Mouse (Mus musculus): Measurements from ENCODE around the gene Lrrc8c. TPM values are rescaled to one million over a fixed set of nuclear protein-coding genes. Genes with fewer than 3 reads are reported as not detected.

The Lrrc8c gene
- polyA plus RNA-seq, 1 experiment from 2014 or later = 10.1 TPM

GRCm38 (mm10) chr5:105498429-105499000 lies 20.7 kb upstream of the Lrrc8c start:
- H3K9me3 ChIP-seq (ENCODE audit: control insufficient read depth, low read length) = no peaks in the 10 kb centered on the region; the same call in 1 of the 2 replicates
- H3K27me3 ChIP-seq (ENCODE audit: control insufficient read depth, insufficient read depth, low read length) = no peaks in the 10 kb centered on the region
- H3K9ac ChIP-seq (ENCODE audit: low read length) = no peak overlapping the region
- peaks cover 19% of the 10 kb centered on the region for H3K4me1 ChIP-seq (replicated peaks; ENCODE audit: control insufficient read depth, insufficient read depth, low read length)
- H3K4me2 ChIP-seq (ENCODE audit: low read depth, low read length, severe bottlenecking) = no peak overlapping the region
- H3K27ac ChIP-seq (ENCODE audit: low read depth, low read length) = no peak overlapping the region
- WGBS = 37% methylated on average over 4 of the region's 4 CpGs
- DNase-seq (ENCODE audit: low spot score) (no peak), ATAC-seq (replicated peaks; ENCODE audit: low FRiP score) (no peak)
- H3K36me3 ChIP-seq (ENCODE audit: control insufficient read depth, insufficient read depth, low read length) = no peaks in the 10 kb centered on the region
- H3K4me3 ChIP-seq (ENCODE audit: low read depth, low read length) = no peak overlapping the region

GRCm38 (mm10) chr5:105499396-105499795 lies 19.8 kb upstream of the Lrrc8c start:
- H3K36me3 ChIP-seq (ENCODE audit: control insufficient read depth, insufficient read depth, low read length) = no peaks in the 10 kb centered on the region
- ATAC-seq (replicated peaks; ENCODE audit: low FRiP score) = no peak
- H3K9ac ChIP-seq (ENCODE audit: low read length) = no peak overlapping the region
- no peak overlapping the region for H3K27ac ChIP-seq (ENCODE audit: low read depth, low read length)
- no peaks in the 10 kb centered on the region for H3K27me3 ChIP-seq (ENCODE audit: control insufficient read depth, insufficient read depth, low read length)
- no peak overlapping the region for H3K4me3 ChIP-seq (ENCODE audit: low read depth, low read length)
- H3K4me1 ChIP-seq (replicated peaks; ENCODE audit: control insufficient read depth, insufficient read depth, low read length) = peaks cover 18% of the 10 kb centered on the region
- 73% methylated on average over 1 of the region's 1 CpGs for WGBS
- no peak overlapping the region for H3K4me2 ChIP-seq (ENCODE audit: low read depth, low read length, severe bottlenecking)
- H3K9me3 ChIP-seq (ENCODE audit: control insufficient read depth, low read length) = no peaks in the 10 kb centered on the region; the same call in 1 of the 2 replicates
- DNase-seq (ENCODE audit: low spot score) = no peak

GRCm38 (mm10) chr5:105500132-105501121 lies 18.8 kb upstream of the Lrrc8c start:
- Histone ChIP-seq H3K4me3 (ENCODE audit: low read depth, low read length) (no peak overlapping the region), H3K4me1 (replicated peaks; ENCODE audit: control insufficient read depth, insufficient read depth, low read length) (peaks cover 14% of the 10 kb centered on the region), H3K9ac (ENCODE audit: low read length) (no peak overlapping the region), H3K4me2 (ENCODE audit: low read depth, low read length, severe bottlenecking) (no peak overlapping the region), H3K36me3 (ENCODE audit: control insufficient read depth, insufficient read depth, low read length) (no peaks in the 10 kb centered on the region), H3K27me3 (ENCODE audit: control insufficient read depth, insufficient read depth, low read length) (no peaks in the 10 kb centered on the region), H3K27ac (ENCODE audit: low read depth, low read length) (no peak overlapping the region), H3K9me3 (ENCODE audit: control insufficient read depth, low read length) (no peaks in the 10 kb centered on the region; the same call in 1 of the 2 replicates)
- WGBS = 44% methylated on average over 12 of the region's 12 CpGs
- DNase-seq (ENCODE audit: low spot score) (peak; percentile 53), ATAC-seq (replicated peaks; ENCODE audit: low FRiP score) (0 out of 2 replicates have a peak, but pooled peaks have one; percentile 14)

GRCm38 (mm10) chr5:105501136-105501535 lies 18.1 kb upstream of the Lrrc8c start:
- peaks cover 10% of the 10 kb centered on the region; the same call in 1 of the 2 replicates for H3K4me1 ChIP-seq (replicated peaks; ENCODE audit: control insufficient read depth, insufficient read depth, low read length)
- WGBS = 84% methylated on average over 3 of the region's 3 CpGs
- ATAC-seq (replicated peaks; ENCODE audit: low FRiP score) (no peak), DNase-seq (ENCODE audit: low spot score) (no peak)
- H3K4me3 ChIP-seq (ENCODE audit: low read depth, low read length) = no peak overlapping the region
- no peak overlapping the region for H3K27ac ChIP-seq (ENCODE audit: low read depth, low read length)
- no peaks in the 10 kb centered on the region for H3K27me3 ChIP-seq (ENCODE audit: control insufficient read depth, insufficient read depth, low read length)
- H3K36me3 ChIP-seq (ENCODE audit: control insufficient read depth, insufficient read depth, low read length) = no peaks in the 10 kb centered on the region
- H3K9ac ChIP-seq (ENCODE audit: low read length) = no peak overlapping the region
- no peaks in the 10 kb centered on the region; the same call in 1 of the 2 replicates for H3K9me3 ChIP-seq (ENCODE audit: control insufficient read depth, low read length)
- H3K4me2 ChIP-seq (ENCODE audit: low read depth, low read length, severe bottlenecking) = no peak overlapping the region

GRCm38 (mm10) chr5:105508813-105509212 lies 10.4 kb upstream of the Lrrc8c start:
- H3K4me2 ChIP-seq (ENCODE audit: low read depth, low read length, severe bottlenecking) = no peak overlapping the region
- no peak for ATAC-seq (replicated peaks; ENCODE audit: low FRiP score)

GRCm38 (mm10) chr5:105512297-105512696 lies 6.9 kb upstream of the Lrrc8c start:
- Histone ChIP-seq H3K9me3 (ENCODE audit: control insufficient read depth, low read length) (no peaks in the 10 kb centered on the region), H3K27me3 (ENCODE audit: control insufficient read depth, insufficient read depth, low read length) (0 out of 2 replicates have a peak, but pooled peaks cover under 1% of the 10 kb centered on the region), H3K4me1 (replicated peaks; ENCODE audit: control insufficient read depth, insufficient read depth, low read length) (no peaks in the 10 kb centered on the region), H3K36me3 (ENCODE audit: control insufficient read depth, insufficient read depth, low read length) (no peaks in the 10 kb centered on the region), H3K4me2 (ENCODE audit: low read depth, low read length, severe bottlenecking) (no peak overlapping the region), H3K4me3 (ENCODE audit: low read depth, low read length) (no peak overlapping the region), H3K27ac (ENCODE audit: low read depth, low read length) (no peak overlapping the region), H3K9ac (ENCODE audit: low read length) (no peak overlapping the region)
- WGBS = 70% methylated on average over 4 of the region's 4 CpGs
- no peak for DNase-seq (ENCODE audit: low spot score)
- ATAC-seq (replicated peaks; ENCODE audit: low FRiP score) = no peak

More at GRCm38 (mm10) chr5:105508813-105509212, 10.4 kb upstream of the Lrrc8c start:
- DNase-seq (ENCODE audit: low spot score) = peak; percentile 20
- no peak overlapping the region for H3K9ac ChIP-seq (ENCODE audit: low read length)
- no peaks in the 10 kb centered on the region for H3K36me3 ChIP-seq (ENCODE audit: control insufficient read depth, insufficient read depth, low read length)
- H3K27ac ChIP-seq (ENCODE audit: low read depth, low read length) = no peak overlapping the region
- no peaks in the 10 kb centered on the region for H3K9me3 ChIP-seq (ENCODE audit: control insufficient read depth, low read length)
- H3K4me1 ChIP-seq (replicated peaks; ENCODE audit: control insufficient read depth, insufficient read depth, low read length) = no peaks in the 10 kb centered on the region
- WGBS = 89% methylated on average over 6 of the region's 6 CpGs
- H3K27me3 ChIP-seq (ENCODE audit: control insufficient read depth, insufficient read depth, low read length) = no peaks in the 10 kb centered on the region
- no peak overlapping the region for H3K4me3 ChIP-seq (ENCODE audit: low read depth, low read length)

- Histone ChIP-seq H3K9ac (ENCODE audit: low read length) (no peak overlapping the region), H3K9me3 (ENCODE audit: control insufficient read depth, low read length) (no peaks in the 10 kb centered on the region), H3K27me3 (ENCODE audit: control insufficient read depth, insufficient read depth, low read length) (0 out of 2 replicates have a peak, but pooled peaks cover 2% of the 10 kb centered on the region), H3K4me2 (ENCODE audit: low read depth, low read length, severe bottlenecking) (no peak overlapping the region), H3K27ac (ENCODE audit: low read depth, low read length) (no peak overlapping the region), H3K36me3 (ENCODE audit: control insufficient read depth, insufficient read depth, low read length) (no peaks in the 10 kb centered on the region), H3K4me1 (replicated peaks; ENCODE audit: control insufficient read depth, insufficient read depth, low read length) (peaks cover 2% of the 10 kb centered on the region; the same call in 1 of the 2 replicates), H3K4me3 (ENCODE audit: low read depth, low read length) (no peak overlapping the region)
- no peak for DNase-seq (ENCODE audit: low spot score)
- no peak for ATAC-seq (replicated peaks; ENCODE audit: low FRiP score)
- 64% methylated on average over 6 of the region's 6 CpGs for WGBS
Measured at GRCm38 (mm10) chr5:105515532-105515931, 3.7 kb upstream of the Lrrc8c start.

GRCm38 (mm10) chr5:105516290-105516689 lies 2.9 kb upstream of the Lrrc8c start:
- H3K36me3 ChIP-seq (ENCODE audit: control insufficient read depth, insufficient read depth, low read length) = no peaks in the 10 kb centered on the region
- no peak overlapping the region for H3K27ac ChIP-seq (ENCODE audit: low read depth, low read length)
- no peak overlapping the region for H3K9ac ChIP-seq (ENCODE audit: low read length)
- H3K27me3 ChIP-seq (ENCODE audit: control insufficient read depth, insufficient read depth, low read length) = 0 out of 2 replicates have a peak, but pooled peaks cover 2% of the 10 kb centered on the region
- DNase-seq (ENCODE audit: low spot score) (no peak), ATAC-seq (replicated peaks; ENCODE audit: low FRiP score) (no peak)
- no peak overlapping the region for H3K4me2 ChIP-seq (ENCODE audit: low read depth, low read length, severe bottlenecking)
- WGBS = 83% methylated on average over 3 of the region's 3 CpGs
- H3K9me3 ChIP-seq (ENCODE audit: control insufficient read depth, low read length) = no peaks in the 10 kb centered on the region
- no peak overlapping the region for H3K4me3 ChIP-seq (ENCODE audit: low read depth, low read length)
- H3K4me1 ChIP-seq (replicated peaks; ENCODE audit: control insufficient read depth, insufficient read depth, low read length) = peaks cover 2% of the 10 kb centered on the region; the same call in 1 of the 2 replicates
